Mouse (Mus musculus) embryonic fibroblast, embryonic 13.5 days (primary cell): ENCODE results near the gene Schip1.

Source experiments
- CTCF ChIP-seq: IDR thresholded peaks from 2 replicates; pipeline ENCODE4 v1.5.1; 2011; ENCODE audit warnings: mild to moderate bottlenecking, control low read depth, low read length, moderate library complexity, borderline replicate concordance; ENCODE audit not compliant: insufficient read depth
- POLR2A ChIP-seq: IDR thresholded peaks from 2 replicates; pipeline ENCODE4 v1.6.1; 2011; ENCODE audit warnings: low read depth, mild to moderate bottlenecking, control low read depth, low read length, moderate library complexity

- TF ChIP-seq CTCF = no peak
- no peak for TF ChIP-seq POLR2A
Observed at GRCm38 (mm10) chr3:68514120-68514497, 449.5 kb downstream of the Schip1 start.
